Mouse (Mus musculus): Measurements from ENCODE around the gene Abcc9.

The Abcc9 gene

DNA sequence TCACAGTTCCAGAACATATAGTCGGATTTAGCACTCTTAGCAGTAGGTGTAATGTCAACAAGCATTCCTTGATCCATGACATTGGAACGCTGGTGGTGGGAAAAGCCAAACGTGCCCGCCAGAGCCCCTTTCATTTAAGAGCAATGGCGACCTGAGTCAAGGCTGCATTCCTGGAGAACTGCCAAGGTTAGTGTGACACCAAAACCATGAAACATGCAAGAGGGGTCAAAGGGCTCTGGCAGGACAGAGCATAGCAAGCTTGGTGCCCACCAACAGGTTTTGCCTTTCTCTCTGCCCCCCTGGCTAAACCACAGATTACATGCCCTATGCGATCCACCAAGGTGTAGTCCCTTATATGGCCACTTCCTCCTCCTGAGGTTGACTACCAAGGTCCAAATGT, 36.5 kb upstream of the Abcc9 start:
- Histone ChIP-seq H3K27me3 (ENCODE audit: insufficient read depth, low read length) (no peaks in the 10 kb centered on the region), H3K4me1 (replicated peaks; ENCODE audit: low read depth, low read length) (peaks cover 35% of the 10 kb centered on the region), H3K9me3 (ENCODE audit: low read length) (peaks cover 5% of the 10 kb centered on the region; the same call in 1 of the 2 replicates), H3K4me3 (replicated peaks; ENCODE audit: low read length) (no peak overlapping the region), H3K36me3 (ENCODE audit: insufficient read depth, low read length) (no peaks in the 10 kb centered on the region)
- TF ChIP-seq POU5F1 (IDR thresholded peaks at IDR 0.05; ENCODE audit: borderline replicate concordance, low read length): no peak

- Histone ChIP-seq H3K27me3 (ENCODE audit: insufficient read depth, low read length) (no peaks in the 10 kb centered on the region), H3K4me3 (replicated peaks; ENCODE audit: low read length) (no peak overlapping the region), H3K4me1 (replicated peaks; ENCODE audit: low read depth, low read length) (peaks cover 31% of the 10 kb centered on the region), H3K36me3 (ENCODE audit: insufficient read depth, low read length) (no peaks in the 10 kb centered on the region), H3K9me3 (ENCODE audit: low read length) (peaks cover 5% of the 10 kb centered on the region; the same call in 1 of the 2 replicates)
- TF ChIP-seq NANOG (IDR thresholded peaks at IDR 0.05; ENCODE audit: borderline replicate concordance, low read length) (no peak), CTCF (conservative IDR thresholded peaks at IDR 0.05; ENCODE audit: low read length) (no peak), POU5F1 (IDR thresholded peaks at IDR 0.05; ENCODE audit: borderline replicate concordance, low read length) (no peak)
Observed at GRCm38 (mm10) chr6:142738225-142738624, 36.1 kb upstream of the Abcc9 start.

GRCm38 (mm10) chr6:142735302-142736005, 33.3 kb upstream of the Abcc9 start:
- no peak overlapping the region for H3K4me3 ChIP-seq (replicated peaks; ENCODE audit: low read length)
- H3K4me1 ChIP-seq (replicated peaks; ENCODE audit: low read depth, low read length): peaks cover 6% of the 10 kb centered on the region; the same call in 1 of the 2 replicates
- no peaks in the 10 kb centered on the region for H3K36me3 ChIP-seq (ENCODE audit: insufficient read depth, low read length)
- TF ChIP-seq CTCF (conservative IDR thresholded peaks at IDR 0.05; ENCODE audit: low read length) (peak; percentile 57), NANOG (IDR thresholded peaks at IDR 0.05; ENCODE audit: borderline replicate concordance, low read length) (no peak)
- no peaks in the 10 kb centered on the region for H3K27me3 ChIP-seq (ENCODE audit: insufficient read depth, low read length)
- peaks cover 5% of the 10 kb centered on the region; the same call in 1 of the 2 replicates for H3K9me3 ChIP-seq (ENCODE audit: low read length)

DNA sequence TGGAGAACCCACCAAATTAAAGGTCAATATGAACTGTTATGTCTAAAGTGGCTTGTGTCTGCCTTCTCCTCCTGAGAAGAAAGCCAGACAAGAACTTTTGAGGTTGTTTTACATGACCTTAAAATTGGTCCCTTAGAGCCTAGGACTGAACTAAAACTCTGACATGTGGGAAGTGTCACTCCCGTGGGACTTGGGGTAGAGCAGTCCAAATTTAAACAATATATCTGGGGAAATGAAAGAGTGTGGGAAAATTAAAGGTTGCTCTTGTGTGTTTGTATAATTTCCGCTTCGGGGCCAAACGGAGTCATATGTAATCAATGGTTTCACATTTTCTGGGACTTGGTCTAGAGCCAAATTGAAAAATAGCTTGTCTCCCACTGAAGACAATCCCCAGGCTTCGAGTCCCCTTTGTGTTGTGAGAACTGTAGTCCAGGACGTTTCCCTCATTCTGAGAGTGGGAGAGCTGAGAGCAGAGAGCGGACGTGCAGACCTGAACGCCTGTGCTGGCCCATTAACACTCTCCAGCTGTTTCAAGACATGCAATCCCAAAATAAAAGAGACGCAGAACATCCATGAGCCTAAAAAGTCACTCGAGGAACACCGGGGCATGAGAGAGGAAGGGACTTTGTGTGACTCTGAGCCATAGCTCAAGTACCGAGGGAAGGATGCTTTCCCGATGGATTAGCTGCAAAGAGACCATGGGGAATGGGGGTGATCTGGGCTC, 30.6 kb upstream of the Abcc9 start:
- H3K4me1 ChIP-seq (replicated peaks; ENCODE audit: low read depth, low read length): 0 out of 2 replicates have a peak, but pooled peaks cover 3% of the 10 kb centered on the region
- no peaks in the 10 kb centered on the region for H3K36me3 ChIP-seq (ENCODE audit: insufficient read depth, low read length)
- no peaks in the 10 kb centered on the region for H3K9me3 ChIP-seq (ENCODE audit: low read length)
- H3K27me3 ChIP-seq (ENCODE audit: insufficient read depth, low read length): no peaks in the 10 kb centered on the region
- no peak overlapping the region for H3K4me3 ChIP-seq (replicated peaks; ENCODE audit: low read length)
- TF ChIP-seq CTCF (conservative IDR thresholded peaks at IDR 0.05; ENCODE audit: low read length) (no peak), NANOG (IDR thresholded peaks at IDR 0.05; ENCODE audit: borderline replicate concordance, low read length) (no peak), POU5F1 (IDR thresholded peaks at IDR 0.05; ENCODE audit: borderline replicate concordance, low read length) (no peak)

GRCm38 (mm10) chr6:142726032-142726431, 23.9 kb upstream of the Abcc9 start:
- H3K4me1 ChIP-seq (replicated peaks; ENCODE audit: low read depth, low read length): 0 out of 2 replicates have a peak, but pooled peaks cover 3% of the 10 kb centered on the region
- H3K36me3 ChIP-seq (ENCODE audit: insufficient read depth, low read length): no peaks in the 10 kb centered on the region
- no peak for TF ChIP-seq NANOG (IDR thresholded peaks at IDR 0.05; ENCODE audit: borderline replicate concordance, low read length)
- TF ChIP-seq POU5F1 (IDR thresholded peaks at IDR 0.05; ENCODE audit: borderline replicate concordance, low read length): no peak
- no peak for TF ChIP-seq CTCF (conservative IDR thresholded peaks at IDR 0.05; ENCODE audit: low read length)
- H3K9me3 ChIP-seq (ENCODE audit: low read length): peaks cover 8% of the 10 kb centered on the region
- no peak overlapping the region for H3K4me3 ChIP-seq (replicated peaks; ENCODE audit: low read length)
- no peaks in the 10 kb centered on the region for H3K27me3 ChIP-seq (ENCODE audit: insufficient read depth, low read length)

DNA sequence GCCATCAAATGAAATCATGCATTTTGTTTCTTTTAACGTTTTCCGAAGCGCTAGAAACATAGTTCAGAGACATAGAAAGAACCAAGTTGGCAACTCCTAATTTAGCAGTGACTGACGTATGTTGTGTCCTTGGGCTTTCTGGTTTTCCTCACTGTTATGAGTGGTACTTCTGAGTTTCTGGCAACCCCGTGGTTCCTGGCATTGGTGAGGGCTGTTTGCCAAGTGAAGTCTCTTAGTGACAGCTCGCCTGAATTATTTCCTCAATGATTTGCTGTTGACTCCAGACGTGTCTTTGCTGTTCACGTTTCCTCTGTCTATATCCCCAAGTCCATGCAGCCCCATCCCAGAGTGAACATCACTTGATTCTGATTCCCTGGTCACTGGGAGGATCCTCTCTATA, 19.6 kb upstream of the Abcc9 start:
- Histone ChIP-seq H3K36me3 (ENCODE audit: insufficient read depth, low read length) (no peaks in the 10 kb centered on the region), H3K9me3 (ENCODE audit: low read length) (peaks cover 8% of the 10 kb centered on the region), H3K27me3 (ENCODE audit: insufficient read depth, low read length) (no peaks in the 10 kb centered on the region), H3K4me1 (replicated peaks; ENCODE audit: low read depth, low read length) (0 out of 2 replicates have a peak, but pooled peaks cover 3% of the 10 kb centered on the region), H3K4me3 (replicated peaks; ENCODE audit: low read length) (no peak overlapping the region)
- TF ChIP-seq NANOG (IDR thresholded peaks at IDR 0.05; ENCODE audit: borderline replicate concordance, low read length): no peak
- TF ChIP-seq POU5F1 (IDR thresholded peaks at IDR 0.05; ENCODE audit: borderline replicate concordance, low read length): no peak
- no peak for TF ChIP-seq CTCF (conservative IDR thresholded peaks at IDR 0.05; ENCODE audit: low read length)

- peaks cover 16% of the 10 kb centered on the region for H3K9me3 ChIP-seq (ENCODE audit: low read length)
- no peaks in the 10 kb centered on the region for H3K27me3 ChIP-seq (ENCODE audit: insufficient read depth, low read length)
- H3K4me3 ChIP-seq (replicated peaks; ENCODE audit: low read length): no peak overlapping the region
- 0 out of 2 replicates have a peak, but pooled peaks cover 3% of the 10 kb centered on the region for H3K4me1 ChIP-seq (replicated peaks; ENCODE audit: low read depth, low read length)
- no peaks in the 10 kb centered on the region for H3K36me3 ChIP-seq (ENCODE audit: insufficient read depth, low read length)
- TF ChIP-seq CTCF (conservative IDR thresholded peaks at IDR 0.05; ENCODE audit: low read length): no peak
- no peak for TF ChIP-seq POU5F1 (IDR thresholded peaks at IDR 0.05; ENCODE audit: borderline replicate concordance, low read length)
- no peak for TF ChIP-seq NANOG (IDR thresholded peaks at IDR 0.05; ENCODE audit: borderline replicate concordance, low read length)
Observed at GRCm38 (mm10) chr6:142720641-142721040, 18.5 kb upstream of the Abcc9 start.

- Histone ChIP-seq H3K9me3 (ENCODE audit: low read length) (peaks cover 23% of the 10 kb centered on the region), H3K4me1 (replicated peaks; ENCODE audit: low read depth, low read length) (no peaks in the 10 kb centered on the region), H3K36me3 (ENCODE audit: insufficient read depth, low read length) (no peaks in the 10 kb centered on the region), H3K4me3 (replicated peaks; ENCODE audit: low read length) (no peak overlapping the region), H3K27me3 (ENCODE audit: insufficient read depth, low read length) (no peaks in the 10 kb centered on the region)
- TF ChIP-seq CTCF (conservative IDR thresholded peaks at IDR 0.05; ENCODE audit: low read length): peak; percentile 23; the same call in 1 of the 2 replicates
- TF ChIP-seq NANOG (IDR thresholded peaks at IDR 0.05; ENCODE audit: borderline replicate concordance, low read length): no peak
- TF ChIP-seq POU5F1 (IDR thresholded peaks at IDR 0.05; ENCODE audit: borderline replicate concordance, low read length): no peak
Observed at GRCm38 (mm10) chr6:142718167-142718566, 16.1 kb upstream of the Abcc9 start.
